Mouse (Mus musculus): ENCODE measurements at regions not wholly inside any gene's neighbourhood (a gene's known extent, or its start where the extent isn't known, plus 50 kb on each side); places are given as distances from the start of the nearest gene placed in this dataset.

GRCm38 (mm10) chr3:9159073-9159472 is 450.8 kb downstream of the Zfp704 start:
- peaks cover 5% of the 10 kb centered on the region for H3K4me1 ChIP-seq
- 43% methylated on average over 15 of the region's 15 CpGs for WGBS
- no peaks in the 10 kb centered on the region for H3K9me3 ChIP-seq
- H3K4me3 ChIP-seq (replicated peaks) = no peak overlapping the region
- no peaks in the 10 kb centered on the region for H3K36me3 ChIP-seq (replicated peaks)
- H3K9ac ChIP-seq = no peak overlapping the region
- H3K27ac ChIP-seq = no peak overlapping the region
- H3K27me3 ChIP-seq = no peaks in the 10 kb centered on the region
- H3K4me2 ChIP-seq = no peak overlapping the region
- no peak for ATAC-seq (ENCODE audit: low FRiP score)

- Histone ChIP-seq H3K9me3 (no peaks in the 10 kb centered on the region), H3K4me1 (peaks cover 3% of the 10 kb centered on the region), H3K27ac (no peak overlapping the region), H3K4me3 (replicated peaks) (no peak overlapping the region), H3K4me2 (no peak overlapping the region), H3K36me3 (replicated peaks) (no peaks in the 10 kb centered on the region), H3K27me3 (no peaks in the 10 kb centered on the region), H3K9ac (no peak overlapping the region)
- 86% methylated on average over 7 of the region's 7 CpGs for WGBS
- ATAC-seq (ENCODE audit: low FRiP score) = no peak
Measured at GRCm38 (mm10) chr3:9154172-9154571, 455.7 kb downstream of the Zfp704 start.

DNA sequence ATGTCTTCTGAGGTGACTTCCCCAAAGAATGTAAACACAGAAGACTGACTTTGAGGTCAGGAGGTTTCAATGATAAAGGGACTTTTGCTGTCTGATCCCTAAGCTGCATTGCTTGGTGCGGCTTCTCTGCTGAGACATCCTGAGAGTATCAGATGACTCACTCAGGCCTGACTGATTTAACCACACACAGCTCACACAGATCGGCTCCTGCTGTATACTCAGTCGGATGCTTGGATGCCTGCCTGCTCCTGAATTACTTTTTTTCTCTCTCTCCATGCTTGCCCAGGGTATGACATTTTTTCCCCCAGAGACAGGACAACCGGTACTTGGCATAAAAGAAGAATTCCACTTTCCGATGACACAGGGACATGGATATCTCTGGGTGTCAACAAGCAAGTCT is 456.2 kb downstream of the Zfp704 start:
- H3K4me1 ChIP-seq = no peaks in the 10 kb centered on the region
- H3K4me2 ChIP-seq = no peak overlapping the region
- H3K36me3 ChIP-seq (replicated peaks) = no peaks in the 10 kb centered on the region
- 61% methylated on average over 5 of the region's 5 CpGs for WGBS
- no peak overlapping the region for H3K4me3 ChIP-seq (replicated peaks)
- ATAC-seq (ENCODE audit: low FRiP score) = no peak
- H3K27me3 ChIP-seq = no peaks in the 10 kb centered on the region
- H3K9ac ChIP-seq = no peak overlapping the region
- H3K9me3 ChIP-seq = no peaks in the 10 kb centered on the region
- no peak overlapping the region for H3K27ac ChIP-seq

GRCm38 (mm10) chr3:9152256-9152655 is 457.6 kb downstream of the Zfp704 start:
- Histone ChIP-seq H3K4me1 (no peaks in the 10 kb centered on the region), H3K4me3 (replicated peaks) (no peak overlapping the region), H3K27ac (no peak overlapping the region), H3K27me3 (no peaks in the 10 kb centered on the region), H3K36me3 (replicated peaks) (no peaks in the 10 kb centered on the region), H3K4me2 (no peak overlapping the region), H3K9me3 (no peaks in the 10 kb centered on the region), H3K9ac (no peak overlapping the region)
- WGBS = 58% methylated on average over 1 of the region's 1 CpGs
- ATAC-seq (ENCODE audit: low FRiP score) = no peak

- H3K27ac ChIP-seq = no peak overlapping the region
- H3K27me3 ChIP-seq = no peaks in the 10 kb centered on the region
- H3K36me3 ChIP-seq (replicated peaks) = no peaks in the 10 kb centered on the region
- H3K4me1 ChIP-seq = no peaks in the 10 kb centered on the region
- no peak for ATAC-seq (ENCODE audit: low FRiP score)
- H3K9me3 ChIP-seq = no peaks in the 10 kb centered on the region
- WGBS = 65% methylated on average over 2 of the region's 2 CpGs
- H3K9ac ChIP-seq = no peak overlapping the region
- no peak overlapping the region for H3K4me3 ChIP-seq (replicated peaks)
- no peak overlapping the region for H3K4me2 ChIP-seq
Measured at GRCm38 (mm10) chr3:9151590-9151989, 458.3 kb downstream of the Zfp704 start.

DNA sequence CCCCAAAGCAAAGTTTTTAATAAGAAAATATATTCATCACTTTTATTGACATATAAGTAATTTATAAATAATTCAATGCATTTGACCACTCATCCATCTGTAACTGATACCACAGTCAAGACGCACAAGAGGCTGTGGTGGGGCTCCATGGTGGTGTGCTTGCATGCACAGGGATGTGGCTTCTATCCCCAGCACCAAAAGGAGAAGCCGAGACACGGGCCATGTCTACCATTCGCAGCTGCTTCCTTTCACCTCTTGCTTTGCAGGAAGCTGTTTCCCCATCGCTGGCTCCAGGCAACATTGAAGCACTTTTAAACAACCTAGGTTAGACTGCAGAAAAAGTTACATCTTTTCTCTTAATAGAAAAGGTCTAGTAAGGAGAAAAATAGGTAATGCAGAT is 461.3 kb downstream of the Zfp704 start:
- Histone ChIP-seq H3K9me3 (no peaks in the 10 kb centered on the region), H3K27me3 (no peaks in the 10 kb centered on the region), H3K4me3 (replicated peaks) (no peak overlapping the region), H3K9ac (no peak overlapping the region), H3K4me1 (no peaks in the 10 kb centered on the region), H3K27ac (no peak overlapping the region), H3K4me2 (no peak overlapping the region), H3K36me3 (replicated peaks) (no peaks in the 10 kb centered on the region)
- no peak for ATAC-seq (ENCODE audit: low FRiP score)
- 81% methylated on average over 5 of the region's 5 CpGs for WGBS

DNA sequence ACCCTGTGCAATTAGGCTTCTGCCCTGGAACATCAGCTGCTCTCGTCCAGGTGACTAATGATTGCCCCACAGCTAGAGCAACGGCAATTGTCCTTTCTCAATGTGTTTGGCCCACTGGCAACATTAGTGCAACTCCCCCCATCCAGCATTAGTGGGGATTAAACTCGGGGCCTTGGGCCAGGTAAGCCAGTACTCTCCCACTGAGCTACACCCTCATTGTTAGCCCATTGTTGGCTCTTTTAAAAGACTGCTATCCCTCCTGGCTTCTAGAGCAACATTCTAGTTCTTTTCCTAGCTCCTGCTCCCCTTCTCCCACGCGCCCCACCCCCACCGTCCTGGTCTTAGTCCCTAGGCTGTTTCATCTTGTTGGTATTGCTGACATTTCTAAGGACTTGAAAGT is 463.4 kb downstream of the Zfp704 start:
- no peaks in the 10 kb centered on the region for H3K9me3 ChIP-seq
- H3K27me3 ChIP-seq = no peaks in the 10 kb centered on the region
- no peaks in the 10 kb centered on the region for H3K4me1 ChIP-seq
- H3K4me2 ChIP-seq = no peak overlapping the region
- H3K9ac ChIP-seq = no peak overlapping the region
- H3K27ac ChIP-seq = no peak overlapping the region
- H3K4me3 ChIP-seq (replicated peaks) = no peak overlapping the region
- WGBS = 45% methylated on average over 6 of the region's 6 CpGs
- ATAC-seq (ENCODE audit: low FRiP score) = no peak
- no peaks in the 10 kb centered on the region for H3K36me3 ChIP-seq (replicated peaks)

DNA sequence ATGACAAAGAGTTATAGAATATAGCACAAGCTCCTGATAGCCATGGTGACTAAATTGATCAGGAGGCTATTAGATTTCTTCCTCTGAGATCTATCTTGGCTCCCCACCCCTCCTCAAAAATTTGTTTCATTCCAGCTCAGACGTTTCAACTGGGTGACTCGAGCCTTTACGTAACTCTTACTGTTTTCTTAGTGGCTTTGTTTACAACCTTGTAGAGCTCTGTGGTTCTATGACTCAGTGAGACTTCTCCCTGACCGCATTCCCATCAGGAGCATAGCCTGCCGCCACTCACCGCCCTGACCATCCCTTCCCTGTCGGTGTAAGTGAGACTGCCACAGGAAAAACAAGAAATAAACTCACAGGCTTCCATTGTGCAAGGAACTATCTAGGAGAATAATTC is 464.3 kb downstream of the Zfp704 start:
- Histone ChIP-seq H3K4me1 (no peaks in the 10 kb centered on the region), H3K36me3 (replicated peaks) (no peaks in the 10 kb centered on the region), H3K4me2 (no peak overlapping the region), H3K9me3 (no peaks in the 10 kb centered on the region), H3K27ac (no peak overlapping the region), H3K9ac (no peak overlapping the region), H3K4me3 (replicated peaks) (no peak overlapping the region), H3K27me3 (no peaks in the 10 kb centered on the region)
- no peak for ATAC-seq (ENCODE audit: low FRiP score)
- WGBS = 91% methylated on average over 7 of the region's 7 CpGs

- 79% methylated on average over 5 of the region's 5 CpGs for WGBS
- Histone ChIP-seq H3K4me3 (replicated peaks) (no peak overlapping the region), H3K36me3 (replicated peaks) (no peaks in the 10 kb centered on the region), H3K9ac (no peak overlapping the region), H3K4me1 (no peaks in the 10 kb centered on the region; the same call in 1 of the 2 replicates), H3K9me3 (no peaks in the 10 kb centered on the region), H3K4me2 (no peak overlapping the region), H3K27me3 (no peaks in the 10 kb centered on the region), H3K27ac (no peak overlapping the region)
- ATAC-seq (ENCODE audit: low FRiP score) = no peak
Measured at GRCm38 (mm10) chr3:9141836-9142235, 468.0 kb downstream of the Zfp704 start.

DNA sequence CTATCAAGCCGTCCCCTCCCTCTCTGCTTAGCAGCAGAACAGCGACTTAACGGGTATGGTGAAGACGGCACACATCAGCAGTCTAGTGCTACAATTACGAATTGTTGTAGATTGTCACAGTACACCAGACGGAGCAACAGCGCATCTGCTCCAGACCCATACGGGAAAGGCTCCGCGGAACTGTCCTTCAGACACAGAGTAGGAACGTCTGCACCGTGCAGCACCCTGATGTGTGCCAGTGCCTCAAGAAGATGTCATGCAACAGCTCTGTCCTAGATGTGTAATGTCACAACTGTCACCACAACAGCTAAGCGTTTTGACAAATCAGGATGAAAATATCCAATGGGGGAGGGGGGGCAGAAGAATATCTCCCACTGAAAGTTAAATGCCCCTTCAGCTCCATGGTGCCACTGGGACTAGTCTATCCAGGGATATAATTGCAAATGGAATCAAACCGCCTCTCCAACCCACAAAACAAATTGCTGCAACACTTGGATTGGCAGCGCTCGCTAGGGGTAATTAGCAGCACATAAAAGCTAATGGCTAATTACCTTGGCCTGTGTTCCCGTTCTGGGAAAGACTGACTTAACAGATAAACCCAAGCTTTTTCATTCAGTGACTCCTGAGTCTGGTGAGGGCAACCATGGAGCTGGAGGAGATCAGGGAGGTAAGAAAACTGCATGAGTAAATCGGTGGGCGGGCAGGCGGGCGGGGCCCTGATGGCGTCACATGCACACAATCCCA is 472.6 kb downstream of the Zfp704 start:
- H3K27ac ChIP-seq = no peak overlapping the region
- H3K36me3 ChIP-seq (replicated peaks) = no peaks in the 10 kb centered on the region
- H3K4me1 ChIP-seq = peaks cover 3% of the 10 kb centered on the region; the same call in 1 of the 2 replicates
- no peaks in the 10 kb centered on the region for H3K27me3 ChIP-seq
- no peak overlapping the region for H3K9ac ChIP-seq
- peak; percentile 81 for ATAC-seq (ENCODE audit: low FRiP score)
- no peak overlapping the region for H3K4me2 ChIP-seq
- no peaks in the 10 kb centered on the region for H3K9me3 ChIP-seq
- WGBS = 72% methylated on average over 22 of the region's 22 CpGs
- H3K4me3 ChIP-seq (replicated peaks) = no peak overlapping the region

GRCm38 (mm10) chr3:9133991-9134390 is 475.9 kb downstream of the Zfp704 start:
- Histone ChIP-seq H3K9me3 (no peaks in the 10 kb centered on the region), H3K36me3 (replicated peaks) (no peaks in the 10 kb centered on the region), H3K4me3 (replicated peaks) (no peak overlapping the region), H3K4me1 (peaks cover 3% of the 10 kb centered on the region; the same call in 1 of the 2 replicates), H3K27me3 (no peaks in the 10 kb centered on the region), H3K4me2 (no peak overlapping the region), H3K27ac (no peak overlapping the region), H3K9ac (no peak overlapping the region)
- no peak for ATAC-seq (ENCODE audit: low FRiP score)
- 60% methylated on average over 12 of the region's 12 CpGs for WGBS

- WGBS = 86% methylated on average over 12 of the region's 12 CpGs
- H3K9me3 ChIP-seq = no peaks in the 10 kb centered on the region
- no peak overlapping the region for H3K27ac ChIP-seq
- H3K4me2 ChIP-seq = no peak overlapping the region
- no peak overlapping the region for H3K4me3 ChIP-seq (replicated peaks)
- no peak for ATAC-seq (ENCODE audit: low FRiP score)
- 0 out of 2 replicates have a peak, but pooled peaks cover 3% of the 10 kb centered on the region for H3K4me1 ChIP-seq
- H3K9ac ChIP-seq = no peak overlapping the region
- no peaks in the 10 kb centered on the region for H3K36me3 ChIP-seq (replicated peaks)
- H3K27me3 ChIP-seq = no peaks in the 10 kb centered on the region
Measured at GRCm38 (mm10) chr3:9132104-9132751, 477.7 kb downstream of the Zfp704 start.

DNA sequence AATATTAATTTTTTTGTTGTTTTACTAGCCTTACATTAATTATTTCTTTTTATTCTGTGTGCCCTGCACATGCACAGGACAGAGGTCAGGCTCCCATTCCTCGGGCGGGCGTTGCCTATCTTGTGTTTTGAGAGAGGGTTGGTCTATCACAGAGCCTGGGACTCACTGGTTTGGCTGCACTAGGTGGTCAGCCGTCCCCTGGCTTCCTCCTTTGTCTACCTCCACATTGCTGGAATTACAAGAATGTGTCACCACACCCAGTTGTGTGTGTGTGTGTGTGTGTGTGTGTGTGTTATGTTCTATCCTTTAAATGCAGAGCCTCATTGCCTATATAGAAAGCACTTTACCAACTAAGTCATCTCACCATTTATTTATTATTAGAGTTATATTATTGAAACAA is 478.5 kb downstream of the Zfp704 start:
- WGBS = 82% methylated on average over 4 of the region's 4 CpGs
- 0 out of 2 replicates have a peak, but pooled peaks cover 3% of the 10 kb centered on the region for H3K4me1 ChIP-seq
- no peak for ATAC-seq (ENCODE audit: low FRiP score)

More for the DNA sequence above, 478.5 kb downstream of the Zfp704 start:
- Histone ChIP-seq H3K36me3 (replicated peaks) (no peaks in the 10 kb centered on the region), H3K9ac (no peak overlapping the region), H3K4me2 (no peak overlapping the region), H3K27me3 (no peaks in the 10 kb centered on the region), H3K27ac (no peak overlapping the region), H3K9me3 (no peaks in the 10 kb centered on the region), H3K4me3 (replicated peaks) (no peak overlapping the region)
